Mouse (Mus musculus) skeletal muscle tissue, postnatal 0 days (tissue): ENCODE data around the gene Gm17631. TPM values are rescaled to one million over a fixed set of nuclear protein-coding genes. Genes with fewer than 3 reads are reported as not detected.

Experiments used
- polyA plus RNA-seq: library from polyadenylated mRNA; unstranded; fragments of >200 nt; fragmentation: Nextera tagmentation; extraction: Ambion mirVana; gene quantifications from 2 replicates; pipeline ENCODE4 v1.2.1, GENCODE M21; 2015

Gene Gm17631
- polyA plus RNA-seq, result not detected in 2 replicates

GRCm38 (mm10) chr6:129862349-129862748, at the start of gene Gm17631:
Gm17631 (plus strand) TSS chr6:129862649.

GRCm38 (mm10) chr6:129876549-129876948, 14.1 kb downstream of the Gm17631 start, which contains the start of gene Klra17:
Klra17 (minus strand) TSS chr6:129876672.

Other genes with a start within 250 kb of the Gm17631 start
- 0.13 TPM in 1 of 2 replicates, not detected in the other for gene Klrk1, start 238.8 kb upstream of the Gm17631 start, polyA plus RNA-seq
- gene Klrc3, start 219.3 kb upstream of the Gm17631 start, polyA plus RNA-seq, result not detected in 2 replicates
- gene Klrc2, start 202.0 kb upstream of the Gm17631 start, polyA plus RNA-seq, result not detected in 2 replicates
- gene Klrc1, start 183.7 kb upstream of the Gm17631 start, polyA plus RNA-seq, result 0.15 TPM in 1 of 2 replicates, not detected in the other
- not detected in 2 replicates for gene Klri1, start 145.5 kb upstream of the Gm17631 start, polyA plus RNA-seq
- gene Klri2, start 122.2 kb upstream of the Gm17631 start, polyA plus RNA-seq, result not detected in 2 replicates
- not detected in 2 replicates for gene Gm156, start 78.4 kb upstream of the Gm17631 start, polyA plus RNA-seq
- not detected in 2 replicates for gene Klra17, start 14.0 kb downstream of the Gm17631 start, polyA plus RNA-seq
- not detected in 2 replicates for gene Klra5, start 55.0 kb downstream of the Gm17631 start, polyA plus RNA-seq
- gene Klra6, start 164.3 kb downstream of the Gm17631 start, polyA plus RNA-seq, result not detected in 2 replicates
- not detected in 2 replicates for gene Klra4, start 204.6 kb downstream of the Gm17631 start, polyA plus RNA-seq